Mouse (Mus musculus) heart, embryonic 11.5 days (tissue): ENCODE measurements around the gene Sycp2. TPM values are rescaled to one million over a fixed set of nuclear protein-coding genes. Genes with fewer than 3 reads are reported as not detected.
A peak's percentile ranks its signal among the peaks of the same experiment; 100 is the strongest.

ENCODE experiments used
- ATAC-seq: fragments of 200-750 bp; cut with Nextera tagmentation; replicated peaks from 2 replicates; pipeline ENCODE4 v1.8.0; 2017; ENCODE audit warnings: moderate library complexity; ENCODE audit not compliant: insufficient number of reproducible peaks, low FRiP score, low TSS enrichment
- H3K27ac ChIP-seq: fragments of 300-500 bp; sonication (generic); 2 replicates; pipeline ENCODE4 v1.5.1; 2014; ENCODE audit warnings: mild to moderate bottlenecking, low read depth, low read length
- H3K27me3 ChIP-seq: fragments of 300-500 bp; sonication (generic); 2 replicates; pipeline ENCODE4 v1.6.1; 2014; ENCODE audit warnings: mild to moderate bottlenecking, low read length, mixed read lengths; ENCODE audit not compliant: control insufficient read depth, insufficient read depth
- H3K36me3 ChIP-seq: fragments of 300-500 bp; sonication (generic); 2 replicates; pipeline ENCODE4 v1.6.1; 2014; ENCODE audit warnings: mild to moderate bottlenecking, low read length, moderate library complexity, mixed read lengths; ENCODE audit not compliant: control insufficient read depth, insufficient read depth
- H3K4me1 ChIP-seq: fragments of 300-500 bp; sonication (generic); 2 replicates; pipeline ENCODE4 v1.6.1; 2014; ENCODE audit warnings: low read length; ENCODE audit not compliant: control insufficient read depth, insufficient read depth
- H3K4me2 ChIP-seq: fragments of 300-500 bp; sonication (generic); 2 replicates; pipeline ENCODE4 v1.6.1; 2014; ENCODE audit warnings: mild to moderate bottlenecking, moderate library complexity
- H3K4me3 ChIP-seq: fragments of 300-500 bp; sonication (generic); 2 replicates; pipeline ENCODE4 v1.5.1; 2014; ENCODE audit warnings: low read depth, low read length
- H3K9ac ChIP-seq: fragments of 300-500 bp; sonication (generic); 2 replicates; pipeline ENCODE4 v1.6.1; 2014; ENCODE audit warnings: mild to moderate bottlenecking, low read depth, low read length, moderate library complexity
- H3K9me3 ChIP-seq: fragments of 300-500 bp; sonication (generic); replicated peaks from 2 replicates; pipeline ENCODE4 v1.6.1; 2016; ENCODE audit warnings: low read length; ENCODE audit not compliant: control insufficient read depth
- WGBS: fragments of 180-500 bp; shearing (Covaris S2); extraction: QIAGEN DNeasy Blood & Tissue Kit; methylation state at CpG from one replicate; pipeline ENCODE4 v1.1.7; 2014; ENCODE audit not compliant: insufficient replicate concordance; 5-methylcytosine and 5-hydroxymethylcytosine counted together
- polyA plus RNA-seq: library from polyadenylated mRNA; unstranded; fragments of >200 nt; fragmentation: Nextera tagmentation; extraction: Ambion mirVana; gene quantifications from 2 replicates; pipeline ENCODE4 v1.2.1, GENCODE M21; 2014

Gene Sycp2
- polyA plus RNA-seq, 1 experiment from 2014 or later, result 0.16 TPM

- 90% methylated on average over 4 of the region's 4 CpGs for WGBS
- peaks cover 4% of the 10 kb centered on the region; the same call in 1 of the 2 replicates for H3K4me1 ChIP-seq
- no peak for ATAC-seq
These were observed 22.7 kb upstream of the Sycp2 start, which contains the start of gene Cdh26 for GRCm38 (mm10) chr2:178430231-178430630. Gene Cdh26 (plus strand): TSS chr2:178430531.

GRCm38 (mm10) chr2:178429426-178429825 is 21.9 kb upstream of the Sycp2 start:
- ATAC-seq, result no peak
- Histone ChIP-seq H3K4me1 (peaks cover 4% of the 10 kb centered on the region; the same call in 1 of the 2 replicates), H3K4me2 (no peak overlapping the region), H3K4me3 (no peak overlapping the region), H3K36me3 (no peaks in the 10 kb centered on the region), H3K27me3 (no peaks in the 10 kb centered on the region), H3K9me3 (no peaks in the 10 kb centered on the region), H3K27ac (no peak overlapping the region), H3K9ac (no peak overlapping the region)
- WGBS, result 79% methylated on average over 6 of the region's 6 CpGs

More at GRCm38 (mm10) chr2:178430231-178430630, 22.7 kb upstream of the Sycp2 start, which contains the start of gene Cdh26:
- no peak within 1 kb of the TSS for H3K9ac ChIP-seq
- no peak within 1 kb of the TSS for H3K27ac ChIP-seq
- no peaks in the 10 kb centered on the region for H3K36me3 ChIP-seq
- no peaks in the 10 kb centered on the region for H3K9me3 ChIP-seq
- H3K27me3 ChIP-seq, result no peaks in the 10 kb centered on the region
- H3K4me2 ChIP-seq, result no peak within 1 kb of the TSS
- H3K4me3 ChIP-seq, result no peak within 1 kb of the TSS

GRCm38 (mm10) chr2:178428676-178429075 is 21.2 kb upstream of the Sycp2 start:
- no peaks in the 10 kb centered on the region for H3K27me3 ChIP-seq
- H3K9me3 ChIP-seq, result no peaks in the 10 kb centered on the region
- ATAC-seq, result no peak

GRCm38 (mm10) chr2:178428183-178428582 is 20.7 kb upstream of the Sycp2 start:
- no peak overlapping the region for H3K27ac ChIP-seq
- H3K27me3 ChIP-seq, result no peaks in the 10 kb centered on the region
- H3K4me1 ChIP-seq, result peaks cover 5% of the 10 kb centered on the region; the same call in 1 of the 2 replicates
- no peak overlapping the region for H3K9ac ChIP-seq
- H3K4me3 ChIP-seq, result no peak overlapping the region
- no peak overlapping the region for H3K4me2 ChIP-seq
- H3K36me3 ChIP-seq, result peaks cover under 1% of the 10 kb centered on the region; the same call in 1 of the 2 replicates
- 71% methylated on average over 9 of the region's 9 CpGs for WGBS
- ATAC-seq, result no peak
- H3K9me3 ChIP-seq, result no peaks in the 10 kb centered on the region

More at GRCm38 (mm10) chr2:178428676-178429075, 21.2 kb upstream of the Sycp2 start:
- Histone ChIP-seq H3K9ac (no peak overlapping the region), H3K4me3 (no peak overlapping the region), H3K27ac (no peak overlapping the region), H3K4me1 (peaks cover 4% of the 10 kb centered on the region; the same call in 1 of the 2 replicates), H3K36me3 (no peaks in the 10 kb centered on the region), H3K4me2 (no peak overlapping the region)
- WGBS, result 80% methylated on average over 4 of the region's 4 CpGs

- Histone ChIP-seq H3K27me3 (no peaks in the 10 kb centered on the region), H3K36me3 (peaks cover 2% of the 10 kb centered on the region; the same call in 1 of the 2 replicates), H3K9ac (no peak overlapping the region), H3K4me2 (no peak overlapping the region), H3K4me3 (no peak overlapping the region), H3K27ac (no peak overlapping the region), H3K9me3 (no peaks in the 10 kb centered on the region), H3K4me1 (peaks cover 12% of the 10 kb centered on the region)
- 81% methylated on average over 5 of the region's 5 CpGs for WGBS
- ATAC-seq, result no peak
These were observed 19.7 kb upstream of the Sycp2 start for GRCm38 (mm10) chr2:178427181-178427580.

GRCm38 (mm10) chr2:178426229-178426628 is 18.7 kb upstream of the Sycp2 start:
- H3K27me3 ChIP-seq, result no peaks in the 10 kb centered on the region
- no peak overlapping the region for H3K4me3 ChIP-seq
- H3K4me2 ChIP-seq, result no peak overlapping the region
- no peak overlapping the region for H3K27ac ChIP-seq
- H3K9ac ChIP-seq, result no peak overlapping the region
- WGBS, result 30% methylated on average over 4 of the region's 4 CpGs
- ATAC-seq, result no peak
- H3K36me3 ChIP-seq, result peaks cover 2% of the 10 kb centered on the region; the same call in 1 of the 2 replicates
- H3K4me1 ChIP-seq, result peaks cover 17% of the 10 kb centered on the region
- no peaks in the 10 kb centered on the region for H3K9me3 ChIP-seq

GRCm38 (mm10) chr2:178423223-178423622 is 15.7 kb upstream of the Sycp2 start:
- peaks cover 11% of the 10 kb centered on the region for H3K36me3 ChIP-seq
- ATAC-seq, result no peak
- H3K27ac ChIP-seq, result 0 out of 2 replicates have a peak overlapping the region, but pooled peaks have one; percentile 85
- H3K4me3 ChIP-seq, result no peak overlapping the region
- H3K27me3 ChIP-seq, result no peaks in the 10 kb centered on the region
- WGBS, result 63% methylated on average over 5 of the region's 5 CpGs
- H3K9ac ChIP-seq, result no peak overlapping the region
- peaks cover 26% of the 10 kb centered on the region for H3K4me1 ChIP-seq
- H3K9me3 ChIP-seq, result peaks cover under 1% of the 10 kb centered on the region; the same call in 1 of the 2 replicates
- no peak overlapping the region for H3K4me2 ChIP-seq

GRCm38 (mm10) chr2:178422186-178422585 is 14.7 kb upstream of the Sycp2 start:
- 12% methylated on average over 2 of the region's 3 CpGs for WGBS
- H3K4me1 ChIP-seq, result peaks cover 26% of the 10 kb centered on the region
- H3K4me2 ChIP-seq, result peak overlapping the region; percentile 17
- H3K27ac ChIP-seq, result peak overlapping the region; percentile 85
- H3K4me3 ChIP-seq, result no peak overlapping the region
- H3K9ac ChIP-seq, result no peak overlapping the region
- H3K36me3 ChIP-seq, result peaks cover 17% of the 10 kb centered on the region
- ATAC-seq, result peak; percentile 76
- no peaks in the 10 kb centered on the region for H3K27me3 ChIP-seq
- H3K9me3 ChIP-seq, result peaks cover 3% of the 10 kb centered on the region

- Histone ChIP-seq H3K4me1 (peaks cover 32% of the 10 kb centered on the region), H3K36me3 (peaks cover 17% of the 10 kb centered on the region), H3K27ac (peak overlapping the region; percentile 85), H3K9ac (no peak overlapping the region), H3K4me2 (peak overlapping the region; percentile 17; the same call in 1 of the 2 replicates), H3K4me3 (no peak overlapping the region), H3K9me3 (peaks cover 3% of the 10 kb centered on the region), H3K27me3 (no peaks in the 10 kb centered on the region)
- no peak for ATAC-seq
- 28% methylated on average over 6 of the region's 6 CpGs for WGBS
These were observed 14.1 kb upstream of the Sycp2 start for GRCm38 (mm10) chr2:178421603-178422002.
